Mouse (Mus musculus): Measurements from ENCODE around the gene Zbtb25. TPM values are rescaled to one million over a fixed set of nuclear protein-coding genes. Genes with fewer than 3 reads are reported as not detected.
A peak's percentile ranks its signal among the peaks of the same experiment; 100 is the strongest.

Gene Zbtb25
- polyA plus RNA-seq, 1 experiment from 2014 or later: 16.3 TPM

- Histone ChIP-seq H3K9ac (ENCODE audit: low read depth, low read length) (no peak overlapping the region), H3K36me3 (ENCODE audit: control insufficient read depth, insufficient read depth, low read length) (no peaks in the 10 kb centered on the region), H3K4me1 (ENCODE audit: control insufficient read depth, insufficient read depth, low read length) (no peaks in the 10 kb centered on the region), H3K4me2 (no peak overlapping the region), H3K27ac (ENCODE audit: low read depth, low read length) (no peak overlapping the region), H3K9me3 (replicated peaks; ENCODE audit: control insufficient read depth, low read length) (no peaks in the 10 kb centered on the region), H3K27me3 (ENCODE audit: control insufficient read depth, insufficient read depth, low read length) (no peaks in the 10 kb centered on the region), H3K4me3 (ENCODE audit: low read depth, low read length) (no peak overlapping the region)
- WGBS (ENCODE audit: insufficient replicate concordance): 76% methylated on average over 5 of the region's 5 CpGs
- no peak for ATAC-seq (replicated peaks; ENCODE audit: insufficient number of reproducible peaks, low FRiP score, low TSS enrichment)
Observed at GRCm38 (mm10) chr12:76335641-76336040, 33.8 kb downstream of the Zbtb25 start.

- no peaks in the 10 kb centered on the region for H3K9me3 ChIP-seq (replicated peaks; ENCODE audit: control insufficient read depth, low read length)
- no peak overlapping the region for H3K9ac ChIP-seq (ENCODE audit: low read depth, low read length)
- H3K4me3 ChIP-seq (ENCODE audit: low read depth, low read length): no peak overlapping the region
- H3K4me2 ChIP-seq: no peak overlapping the region
- WGBS (ENCODE audit: insufficient replicate concordance): 87% methylated on average over 5 of the region's 5 CpGs
- H3K36me3 ChIP-seq (ENCODE audit: control insufficient read depth, insufficient read depth, low read length): no peaks in the 10 kb centered on the region
- ATAC-seq (replicated peaks; ENCODE audit: insufficient number of reproducible peaks, low FRiP score, low TSS enrichment): no peak
- H3K27me3 ChIP-seq (ENCODE audit: control insufficient read depth, insufficient read depth, low read length): no peaks in the 10 kb centered on the region
- H3K4me1 ChIP-seq (ENCODE audit: control insufficient read depth, insufficient read depth, low read length): no peaks in the 10 kb centered on the region
- no peak overlapping the region for H3K27ac ChIP-seq (ENCODE audit: low read depth, low read length)
Observed at GRCm38 (mm10) chr12:76333688-76334087, 35.7 kb downstream of the Zbtb25 start.

GRCm38 (mm10) chr12:76328567-76329354 lies 40.6 kb downstream of the Zbtb25 start:
- Histone ChIP-seq H3K36me3 (ENCODE audit: control insufficient read depth, insufficient read depth, low read length) (peaks cover 6% of the 10 kb centered on the region; the same call in 1 of the 2 replicates), H3K4me2 (no peak overlapping the region), H3K9me3 (replicated peaks; ENCODE audit: control insufficient read depth, low read length) (no peaks in the 10 kb centered on the region), H3K9ac (ENCODE audit: low read depth, low read length) (no peak overlapping the region), H3K27ac (ENCODE audit: low read depth, low read length) (no peak overlapping the region), H3K27me3 (ENCODE audit: control insufficient read depth, insufficient read depth, low read length) (no peaks in the 10 kb centered on the region), H3K4me1 (ENCODE audit: control insufficient read depth, insufficient read depth, low read length) (peaks cover 8% of the 10 kb centered on the region; the same call in 1 of the 2 replicates), H3K4me3 (ENCODE audit: low read depth, low read length) (no peak overlapping the region)
- ATAC-seq (replicated peaks; ENCODE audit: insufficient number of reproducible peaks, low FRiP score, low TSS enrichment): no peak
- 87% methylated on average over 6 of the region's 6 CpGs for WGBS (ENCODE audit: insufficient replicate concordance)

- 81% methylated on average over 23 of the region's 23 CpGs for WGBS (ENCODE audit: insufficient replicate concordance)
- ATAC-seq (replicated peaks; ENCODE audit: insufficient number of reproducible peaks, low FRiP score, low TSS enrichment): no peak
- Histone ChIP-seq H3K27me3 (ENCODE audit: control insufficient read depth, insufficient read depth, low read length) (no peaks in the 10 kb centered on the region), H3K4me3 (ENCODE audit: low read depth, low read length) (no peak overlapping the region), H3K36me3 (ENCODE audit: control insufficient read depth, insufficient read depth, low read length) (peaks cover 6% of the 10 kb centered on the region; the same call in 1 of the 2 replicates), H3K4me2 (no peak overlapping the region), H3K27ac (ENCODE audit: low read depth, low read length) (no peak overlapping the region), H3K4me1 (ENCODE audit: control insufficient read depth, insufficient read depth, low read length) (peaks cover 8% of the 10 kb centered on the region; the same call in 1 of the 2 replicates), H3K9ac (ENCODE audit: low read depth, low read length) (no peak overlapping the region), H3K9me3 (replicated peaks; ENCODE audit: control insufficient read depth, low read length) (no peaks in the 10 kb centered on the region)
Observed at GRCm38 (mm10) chr12:76326437-76327220, 42.8 kb downstream of the Zbtb25 start.

GRCm38 (mm10) chr12:76324679-76325431 lies 44.5 kb downstream of the Zbtb25 start, which contains the start of gene Akap5:
Gene Akap5 (plus strand): TSS chr12:76324891.
- under 1% methylated on average over 49 of the region's 53 CpGs for WGBS (ENCODE audit: insufficient replicate concordance)
- H3K4me3 ChIP-seq (ENCODE audit: low read depth, low read length): peak within 1 kb of the TSS; percentile 69
- H3K4me2 ChIP-seq: peak within 1 kb of the TSS; percentile 80

GRCm38 (mm10) chr12:76318282-76319212 lies 50.9 kb downstream of the Zbtb25 start:
- WGBS (ENCODE audit: insufficient replicate concordance): 4% methylated on average over 9 of the region's 9 CpGs
- Histone ChIP-seq H3K9me3 (replicated peaks; ENCODE audit: control insufficient read depth, low read length) (no peaks in the 10 kb centered on the region), H3K4me3 (ENCODE audit: low read depth, low read length) (peak overlapping the region; percentile 14; the same call in 1 of the 2 replicates), H3K27ac (ENCODE audit: low read depth, low read length) (peak overlapping the region; percentile 96), H3K27me3 (ENCODE audit: control insufficient read depth, insufficient read depth, low read length) (no peaks in the 10 kb centered on the region), H3K9ac (ENCODE audit: low read depth, low read length) (peak overlapping the region; percentile 60; the same call in 1 of the 2 replicates), H3K4me2 (peak overlapping the region; percentile 54), H3K36me3 (ENCODE audit: control insufficient read depth, insufficient read depth, low read length) (0 out of 2 replicates have a peak, but pooled peaks cover 7% of the 10 kb centered on the region), H3K4me1 (ENCODE audit: control insufficient read depth, insufficient read depth, low read length) (peaks cover 27% of the 10 kb centered on the region)
- ATAC-seq (replicated peaks; ENCODE audit: insufficient number of reproducible peaks, low FRiP score, low TSS enrichment): peak; percentile 83

More at GRCm38 (mm10) chr12:76324679-76325431, 44.5 kb downstream of the Zbtb25 start, which contains the start of gene Akap5:
- peak; percentile 90 for ATAC-seq (replicated peaks; ENCODE audit: insufficient number of reproducible peaks, low FRiP score, low TSS enrichment)
- Histone ChIP-seq H3K9ac (ENCODE audit: low read depth, low read length) (peak within 1 kb of the TSS; percentile 74), H3K9me3 (replicated peaks; ENCODE audit: control insufficient read depth, low read length) (no peaks in the 10 kb centered on the region), H3K4me1 (ENCODE audit: control insufficient read depth, insufficient read depth, low read length) (peaks cover 14% of the 10 kb centered on the region; the same call in 1 of the 2 replicates), H3K36me3 (ENCODE audit: control insufficient read depth, insufficient read depth, low read length) (peaks cover 14% of the 10 kb centered on the region; the same call in 1 of the 2 replicates), H3K27me3 (ENCODE audit: control insufficient read depth, insufficient read depth, low read length) (no peaks in the 10 kb centered on the region), H3K27ac (ENCODE audit: low read depth, low read length) (no peak within 1 kb of the TSS)

GRCm38 (mm10) chr12:76311951-76312350 lies 57.5 kb downstream of the Zbtb25 start:
- 0 out of 2 replicates have a peak, but pooled peaks cover 7% of the 10 kb centered on the region for H3K36me3 ChIP-seq (ENCODE audit: control insufficient read depth, insufficient read depth, low read length)

More at GRCm38 (mm10) chr12:76311951-76312350, 57.5 kb downstream of the Zbtb25 start:
- 76% methylated on average over 8 of the region's 8 CpGs for WGBS (ENCODE audit: insufficient replicate concordance)
- Histone ChIP-seq H3K4me3 (ENCODE audit: low read depth, low read length) (no peak overlapping the region), H3K4me1 (ENCODE audit: control insufficient read depth, insufficient read depth, low read length) (peaks cover 32% of the 10 kb centered on the region), H3K27me3 (ENCODE audit: control insufficient read depth, insufficient read depth, low read length) (no peaks in the 10 kb centered on the region), H3K9me3 (replicated peaks; ENCODE audit: control insufficient read depth, low read length) (no peaks in the 10 kb centered on the region), H3K4me2 (no peak overlapping the region), H3K9ac (ENCODE audit: low read depth, low read length) (no peak overlapping the region), H3K27ac (ENCODE audit: low read depth, low read length) (no peak overlapping the region; the same call in 1 of the 2 replicates)
- no peak for ATAC-seq (replicated peaks; ENCODE audit: insufficient number of reproducible peaks, low FRiP score, low TSS enrichment)
